Mouse (Mus musculus) erythroblast, adult 5-6 weeks (primary cell): ENCODE measurements around the gene Rgs16. TPM values are rescaled to one million over a fixed set of nuclear protein-coding genes. Genes with fewer than 3 reads are reported as not detected.
A peak's percentile ranks its signal among the peaks of the same experiment; 100 is the strongest.

Experiments used
- ATAC-seq: replicated peaks from 2 replicates; pipeline ENCODE4 v1.8.0; 2016; ENCODE audit warnings: moderate number of reproducible peaks, mild to moderate bottlenecking, moderate TSS enrichment, inconsistent platforms; ENCODE audit not compliant: poor library complexity, low FRiP score, severe bottlenecking
- total RNA-seq, 2 experiments: library from RNA; stranded (forward) in 1 of 2; stranded (reverse) in 1 of 2; fragments of 150-400 nt in 1 of 2; fragments of 200-764, 138-1000 nt in 1 of 2; gene quantifications; 2 replicates each; pipeline versions ENCODE4 v1.2.3 to v1.2.4; 2015 to 2017; ENCODE audit warnings: low replicate concordance in 2 of 2

The Rgs16 gene
- total RNA-seq, 2 experiments from 2014 or later = not detected

DNA sequence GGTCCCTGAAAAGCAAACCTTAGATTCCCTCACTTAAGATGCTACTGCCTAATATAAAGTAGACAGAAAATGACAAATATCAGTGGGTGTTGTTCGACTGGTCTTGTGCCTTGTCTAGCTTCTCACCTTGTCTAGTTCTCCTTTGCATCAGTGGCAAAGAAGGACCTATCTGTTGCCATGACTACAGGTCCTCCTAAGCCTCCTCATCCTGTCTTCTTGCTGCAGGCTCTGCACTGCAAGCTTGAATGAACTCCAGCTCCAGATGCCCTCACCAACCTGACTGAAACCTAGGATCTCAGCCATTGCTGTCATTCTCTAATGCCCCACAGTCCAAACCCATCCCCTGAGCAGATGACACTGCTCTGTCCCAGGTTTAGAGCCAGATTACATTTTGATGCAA, 22.2 kb upstream of the Rgs16 start:
- no peak for ATAC-seq

DNA sequence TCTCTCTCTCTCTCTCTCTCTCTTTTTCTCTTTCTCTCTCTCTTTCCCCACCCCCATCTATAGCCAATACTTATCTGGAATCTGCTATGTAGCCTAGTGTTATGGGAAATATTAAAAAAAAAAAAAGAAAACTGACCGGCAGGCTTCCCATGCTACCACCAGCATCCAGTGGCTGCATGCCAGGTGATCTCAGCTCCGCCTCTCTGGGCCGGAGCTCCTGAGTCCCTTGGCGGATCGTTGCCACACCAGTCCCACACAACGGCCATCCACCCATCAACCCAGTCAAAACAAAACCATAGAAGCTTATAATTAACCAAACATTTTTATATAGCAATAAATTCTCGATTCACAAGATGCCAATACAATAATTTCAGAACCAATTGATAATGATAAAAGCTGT, 19.2 kb upstream of the Rgs16 start:
- no peak for ATAC-seq

DNA sequence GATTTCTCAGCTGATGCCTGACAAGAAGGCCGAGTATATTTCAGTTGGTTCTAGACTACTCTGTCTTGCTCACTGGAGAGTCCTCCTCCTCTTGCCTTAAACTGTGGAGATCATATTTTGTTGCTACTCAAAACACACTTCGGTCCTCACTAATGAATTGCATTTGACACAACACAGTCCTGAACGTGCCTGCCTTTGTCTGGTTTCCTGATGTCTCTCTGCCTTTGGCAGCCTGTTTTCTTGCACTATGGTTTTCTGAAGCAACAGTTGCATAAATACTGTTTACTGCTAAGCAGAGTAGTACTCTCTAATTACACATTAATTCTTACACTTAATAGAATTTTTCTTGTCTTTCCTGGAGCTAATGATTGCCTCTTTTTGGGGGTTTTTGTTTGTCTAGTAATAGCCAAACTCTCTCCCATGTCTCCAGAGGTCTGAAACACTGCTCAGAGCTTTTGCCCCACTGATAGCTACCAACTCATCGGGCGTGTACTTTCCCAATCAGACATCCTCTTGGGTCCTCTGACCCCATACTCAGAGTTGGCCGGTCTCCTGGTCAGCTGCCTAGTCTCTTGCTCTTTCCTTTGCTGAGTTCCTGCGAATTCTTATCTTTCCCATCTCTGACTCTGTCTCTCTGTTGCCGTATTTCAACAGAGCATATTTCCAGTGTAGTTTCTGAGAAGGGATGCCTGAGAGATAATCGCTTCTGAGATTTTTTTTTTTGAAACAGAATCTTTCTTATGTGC, 18.4 kb upstream of the Rgs16 start:
- no peak for ATAC-seq

DNA sequence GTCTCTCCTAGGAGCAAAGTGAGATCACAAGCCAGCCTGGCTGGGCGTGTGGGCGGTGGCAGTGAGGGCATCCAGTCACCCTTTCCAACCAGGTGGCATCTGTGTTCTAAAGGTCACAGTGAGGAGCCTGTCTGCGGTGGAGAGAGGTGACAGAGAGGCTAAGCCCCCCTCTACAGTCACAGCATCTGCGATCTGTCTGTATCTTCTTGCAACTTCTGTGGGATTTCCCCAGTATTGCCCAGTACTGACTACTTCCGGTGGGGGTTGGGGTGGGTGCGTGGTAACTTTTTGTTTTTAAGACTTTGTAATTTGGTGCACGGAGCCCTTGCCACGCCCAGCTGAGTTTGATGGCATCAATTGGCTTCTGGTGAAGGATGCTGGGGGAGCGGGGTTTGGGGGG, 16.7 kb upstream of the Rgs16 start:
- no peak for ATAC-seq

DNA sequence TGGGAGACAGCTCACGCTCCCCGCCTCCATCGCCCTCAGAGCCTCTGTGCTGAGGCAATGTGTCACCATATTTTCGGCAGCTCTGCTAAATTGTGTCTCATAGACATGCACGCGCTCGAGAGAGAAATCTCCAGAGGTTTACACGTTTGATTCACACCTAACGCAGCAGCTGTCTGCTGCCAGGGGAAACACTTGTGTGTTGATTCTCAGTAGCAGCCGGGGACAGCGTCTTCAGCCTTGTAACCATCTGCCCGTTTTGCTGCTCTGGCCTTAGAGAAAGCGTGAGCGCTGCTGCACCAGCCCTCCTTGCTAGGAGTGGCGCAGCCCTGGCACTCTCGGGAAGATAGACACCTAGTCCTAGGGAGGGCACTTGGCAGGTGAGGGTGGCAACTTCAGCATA, 13.5 kb upstream of the Rgs16 start:
- ATAC-seq = no peak

DNA sequence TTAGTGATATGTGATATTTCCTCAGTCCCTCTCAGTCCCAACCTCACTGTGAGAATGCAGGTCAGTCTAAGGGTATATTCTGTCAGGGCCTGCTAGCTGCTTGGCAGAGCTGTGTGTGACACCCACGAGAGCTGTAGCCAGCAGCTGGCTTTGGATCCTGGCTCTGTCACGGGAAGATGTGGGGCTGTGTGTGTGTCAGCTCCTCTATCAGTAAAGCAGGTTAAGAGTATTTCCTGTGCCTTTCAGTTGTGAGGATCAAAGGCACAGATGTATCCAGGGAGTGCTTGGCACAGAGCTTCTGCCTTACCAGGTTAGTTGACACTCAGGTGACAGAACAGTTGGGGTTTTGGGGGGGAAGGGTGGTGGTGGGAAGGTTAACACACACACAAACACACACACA, 10.3 kb upstream of the Rgs16 start:
- no peak for ATAC-seq

DNA sequence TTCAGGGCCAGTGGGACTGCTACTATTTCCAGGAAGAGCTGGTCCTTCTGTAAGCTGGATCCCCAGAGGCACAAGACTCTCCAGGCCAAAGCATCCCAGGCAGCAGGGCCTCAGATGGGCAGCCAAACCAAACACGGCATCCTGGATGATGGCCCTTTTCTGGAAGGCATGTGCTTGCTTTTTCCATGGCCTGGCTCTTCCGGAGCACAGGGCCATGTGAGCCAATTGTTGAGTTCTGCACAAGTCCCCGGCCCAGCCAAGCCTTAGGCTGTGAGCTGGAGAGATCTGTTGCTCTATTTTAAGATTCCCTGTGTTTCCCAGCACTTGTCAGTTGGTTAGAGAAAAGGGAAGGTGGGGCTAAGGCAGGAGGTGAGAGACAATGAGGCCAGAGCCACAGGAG, 9.5 kb upstream of the Rgs16 start:
- ATAC-seq = no peak

DNA sequence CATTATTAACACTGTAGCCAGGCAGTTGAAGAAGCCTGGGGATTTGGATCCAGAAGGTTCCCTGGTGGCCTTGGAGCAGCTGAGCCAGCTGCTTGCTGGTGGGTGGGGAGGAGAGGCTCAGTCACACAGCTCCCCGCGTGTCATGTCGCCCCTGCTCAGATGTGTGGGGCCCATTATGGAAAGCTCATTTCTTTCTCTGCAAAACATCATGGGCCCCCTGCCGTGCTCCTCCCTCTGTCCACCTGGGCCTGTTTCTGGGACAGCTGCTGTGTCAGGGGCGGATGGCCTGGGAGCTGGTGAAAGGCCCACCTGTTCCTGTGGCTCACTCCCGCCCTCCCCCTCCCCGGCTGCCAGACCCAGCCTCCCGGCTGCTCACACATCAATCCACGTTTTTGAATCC, 7.0 kb upstream of the Rgs16 start:
- ATAC-seq = no peak

DNA sequence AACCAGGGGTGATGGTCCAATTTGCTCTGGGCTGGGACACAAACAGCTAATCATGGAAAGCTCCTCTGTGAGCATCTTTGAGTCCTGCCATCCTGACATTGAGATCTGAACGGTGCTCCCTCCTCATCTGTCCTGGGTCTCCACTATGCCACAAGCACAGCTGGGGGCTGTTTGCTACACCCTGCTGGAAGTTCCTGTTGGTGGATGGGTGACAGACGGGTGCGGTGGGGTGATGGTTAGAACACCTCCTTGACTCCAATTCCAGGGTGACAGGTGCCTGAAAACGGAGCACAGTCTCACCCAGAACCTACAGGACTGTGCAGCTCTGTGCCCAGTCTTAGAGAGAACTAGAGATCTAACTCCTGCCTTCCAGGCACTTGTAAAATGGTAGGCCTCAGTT, 5.3 kb upstream of the Rgs16 start:
- no peak for ATAC-seq

DNA sequence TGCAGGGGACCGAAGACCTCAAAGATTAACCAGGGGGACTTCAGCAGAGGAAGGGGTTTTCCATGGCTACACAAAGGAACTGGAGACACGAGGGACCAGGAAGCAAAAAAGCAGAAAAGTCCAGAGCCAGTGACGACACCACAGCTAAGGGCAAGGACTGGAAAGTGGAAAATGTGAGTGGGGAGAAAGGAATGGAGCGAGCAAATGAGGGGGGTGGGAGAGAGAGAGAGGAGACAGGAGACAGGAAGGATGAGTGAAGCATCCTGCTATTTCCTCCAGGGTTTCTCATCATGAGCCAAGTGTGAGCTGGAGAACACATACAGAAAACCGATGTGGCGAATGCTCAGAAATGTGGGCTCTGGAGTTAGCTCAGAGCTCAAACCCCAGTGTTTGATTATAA, 4.1 kb upstream of the Rgs16 start:
- ATAC-seq = no peak

DNA sequence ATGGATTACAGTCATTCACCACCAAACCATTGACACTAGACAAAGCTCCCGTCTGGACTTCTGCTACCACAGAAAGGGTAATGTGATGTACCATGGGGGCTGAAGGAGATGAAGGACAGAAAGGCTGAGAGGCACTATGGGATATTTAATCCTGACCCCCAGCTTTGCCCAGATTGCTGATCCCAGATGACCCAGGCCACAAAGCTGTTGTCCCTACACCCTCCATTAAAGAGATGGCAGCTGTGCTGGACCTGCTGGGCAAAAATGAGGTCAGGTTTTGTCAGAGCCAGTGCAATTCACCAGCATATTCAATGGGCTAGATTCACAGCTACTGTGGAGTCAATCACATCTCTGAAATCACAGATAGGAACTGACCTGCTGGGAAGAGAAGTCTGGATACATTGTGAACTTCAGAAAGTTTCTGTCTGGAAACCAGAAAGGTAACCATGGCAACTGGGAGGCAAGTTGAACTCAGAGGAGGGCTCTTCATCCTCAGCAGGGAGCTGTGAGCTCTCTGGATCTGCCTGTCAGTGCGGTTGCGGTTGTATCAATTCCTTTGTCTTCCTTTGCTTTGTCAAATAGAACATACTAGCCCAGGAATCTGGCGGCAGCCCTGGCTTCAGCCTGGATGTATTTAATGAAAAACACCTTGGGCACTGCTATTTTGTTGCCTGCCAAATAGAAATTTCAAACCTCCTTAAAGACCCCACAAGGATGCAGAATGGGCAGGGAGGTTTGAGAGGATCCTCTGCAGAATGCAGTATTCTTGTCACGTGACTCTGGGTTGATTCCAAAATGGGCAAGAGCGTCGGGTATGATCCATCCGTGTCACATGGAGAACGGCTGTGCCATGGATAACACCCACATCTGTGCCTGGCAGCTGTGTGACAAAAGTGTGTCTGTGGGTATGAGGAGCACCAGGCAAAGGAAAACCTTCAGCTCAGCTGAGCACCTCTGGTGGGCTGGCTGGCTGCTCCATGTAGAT, 2.8 kb upstream of the Rgs16 start:
- no peak for ATAC-seq

DNA sequence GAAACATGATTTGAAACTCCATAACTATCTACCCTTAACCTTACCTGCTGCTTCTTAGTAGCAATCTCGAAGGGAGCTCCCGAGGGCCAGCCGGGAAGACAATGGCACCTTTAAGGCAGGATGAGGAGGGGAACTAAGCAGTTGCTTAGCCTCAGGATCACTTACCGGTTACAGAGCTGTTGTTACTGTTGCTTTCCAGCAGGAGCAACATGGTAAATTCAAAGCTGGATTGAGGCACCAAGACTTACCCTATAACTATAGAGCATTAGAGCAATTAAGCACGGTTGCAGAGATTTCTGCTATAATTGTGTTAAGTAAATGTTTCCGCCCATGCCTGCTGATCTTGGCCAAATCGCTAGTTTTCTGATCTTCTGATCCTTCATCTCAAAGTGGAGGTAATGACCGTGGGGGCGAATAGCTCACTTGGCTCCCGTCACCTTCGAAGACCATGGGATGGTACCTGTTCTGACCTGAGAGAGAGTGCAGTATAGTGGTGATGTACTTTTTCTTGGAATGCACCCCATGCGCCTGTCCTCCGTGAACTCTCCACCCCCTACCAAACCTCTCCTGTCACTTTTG, 623 bp upstream of the Rgs16 start:
- ATAC-seq = no peak

DNA sequence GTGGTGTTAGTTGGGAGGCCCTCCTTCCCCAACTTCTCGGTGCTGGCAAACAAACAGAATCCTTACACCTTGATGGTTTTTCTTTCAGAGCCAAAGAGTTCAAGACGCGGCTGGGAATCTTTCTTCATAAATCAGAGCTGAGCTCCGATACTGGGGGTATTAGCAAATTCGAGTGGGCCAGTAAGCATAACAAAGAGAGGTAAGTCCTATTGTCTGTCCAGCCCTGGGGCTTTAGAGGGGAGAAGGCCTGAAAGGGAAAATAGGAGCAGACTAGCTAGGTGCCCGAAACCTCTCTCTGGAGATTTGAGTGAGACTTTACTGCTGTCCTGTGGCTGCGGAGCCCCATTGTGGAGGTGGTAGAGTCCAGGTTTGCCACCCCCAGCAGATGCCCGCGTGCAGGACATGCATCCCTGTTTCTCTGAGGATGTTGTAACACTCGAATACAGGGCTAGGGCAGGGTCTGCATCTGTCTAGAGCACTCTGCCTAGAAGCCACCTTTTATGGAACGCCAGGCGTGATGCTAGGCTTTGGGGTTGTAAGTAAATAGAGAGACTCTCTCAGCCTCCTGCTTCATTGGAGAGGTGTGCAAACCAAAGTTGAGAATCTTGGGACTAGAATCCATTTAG, 739 bp downstream of the Rgs16 start:
- no peak for ATAC-seq

DNA sequence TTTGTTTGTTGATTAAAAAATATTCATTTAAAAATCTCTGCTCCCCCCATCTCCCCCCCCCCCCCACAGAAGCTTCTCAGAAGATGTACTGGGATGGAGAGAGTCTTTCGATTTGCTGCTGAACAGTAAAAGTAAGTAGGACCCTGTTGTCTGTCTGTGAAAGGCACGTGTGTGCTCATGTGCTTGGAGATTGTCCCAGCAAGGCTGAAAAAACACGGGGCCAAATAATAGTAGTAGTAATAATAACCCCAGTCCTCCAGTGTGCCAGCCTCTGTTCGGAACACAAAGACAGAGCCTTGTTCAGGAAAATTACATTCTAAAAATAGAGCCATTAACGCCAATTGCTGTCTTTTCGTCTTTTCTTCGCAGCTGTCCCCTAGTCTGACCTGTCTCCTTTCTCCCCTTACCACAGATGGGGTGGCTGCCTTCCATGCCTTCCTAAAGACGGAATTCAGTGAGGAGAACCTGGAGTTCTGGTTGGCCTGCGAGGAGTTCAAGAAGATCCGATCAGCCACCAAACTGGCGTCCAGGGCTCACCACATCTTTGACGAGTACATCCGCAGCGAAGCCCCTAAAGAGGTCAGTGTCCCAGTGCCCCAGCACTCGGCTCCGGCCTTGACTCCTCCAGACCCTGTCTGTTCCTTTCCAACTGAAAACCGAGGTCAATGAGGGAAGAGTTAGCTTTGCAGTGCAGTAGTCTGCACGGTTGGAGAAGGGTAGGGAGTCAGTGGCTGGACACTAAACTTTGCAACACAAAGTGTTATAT, 1.6 kb downstream of the Rgs16 start:
- ATAC-seq = no peak

DNA sequence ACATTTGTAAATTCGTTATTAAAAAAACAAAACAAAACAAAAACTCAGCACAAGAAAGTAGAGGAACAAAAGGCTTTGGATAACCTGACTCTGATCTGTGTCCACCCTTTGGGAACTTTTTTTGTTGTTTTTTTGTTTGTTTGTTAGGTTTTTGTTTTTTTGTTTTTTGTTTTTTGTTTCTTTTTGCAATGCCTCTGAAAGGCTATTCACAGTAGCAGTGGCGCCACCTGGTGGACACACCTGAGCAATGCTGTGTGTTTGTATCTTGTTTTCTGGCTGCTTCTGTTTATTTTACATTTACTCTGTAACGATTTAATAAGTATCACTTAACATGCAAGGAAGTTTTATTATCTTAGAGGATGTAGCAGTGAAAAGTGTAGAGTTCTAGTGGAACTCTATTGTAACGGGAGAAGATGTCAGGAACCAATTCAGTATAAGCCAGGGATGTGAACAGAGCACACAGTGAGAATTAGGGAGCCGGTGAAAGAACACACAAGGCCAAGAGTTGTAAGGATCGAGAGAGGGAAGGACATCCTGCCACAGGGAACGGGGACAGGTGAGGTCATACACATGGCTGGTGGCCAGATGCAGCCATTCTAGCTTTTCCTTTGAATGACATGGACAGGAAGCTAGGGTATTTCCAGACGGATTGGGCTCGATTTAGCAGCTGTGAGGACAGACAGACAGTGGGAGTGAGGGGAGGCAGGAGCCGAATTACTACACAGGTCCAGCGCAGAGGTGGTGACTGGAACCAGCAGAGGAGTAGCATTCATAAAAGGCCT, 2.4 kb downstream of the Rgs16 start:
- ATAC-seq = no peak

DNA sequence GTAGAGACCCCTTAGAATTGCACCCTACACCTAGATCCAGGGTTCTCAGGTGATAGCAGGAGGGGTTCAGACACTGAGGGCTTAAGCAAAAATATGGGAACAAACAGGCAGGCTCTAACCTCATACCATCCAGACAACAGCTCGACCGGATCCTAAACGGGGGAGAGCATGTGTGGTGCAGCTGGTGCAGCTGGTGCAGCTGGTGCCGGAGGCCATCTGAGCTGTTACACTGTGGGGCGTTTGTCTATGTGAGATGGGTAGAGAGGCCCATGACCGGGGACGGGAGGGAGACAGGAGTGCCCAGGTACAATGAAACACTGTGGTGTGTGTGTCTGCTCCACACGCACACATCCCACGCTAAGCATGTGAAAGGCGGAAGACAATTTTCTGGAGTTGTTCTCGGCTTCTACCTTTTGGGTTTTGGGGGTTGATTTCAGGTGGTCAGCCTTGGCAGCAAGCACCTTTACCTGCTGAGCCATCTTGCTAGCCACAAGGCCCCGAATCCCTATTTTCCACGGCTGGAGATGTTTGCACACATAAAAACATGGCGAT, 6.0 kb downstream of the Rgs16 start:
- no peak for ATAC-seq

DNA sequence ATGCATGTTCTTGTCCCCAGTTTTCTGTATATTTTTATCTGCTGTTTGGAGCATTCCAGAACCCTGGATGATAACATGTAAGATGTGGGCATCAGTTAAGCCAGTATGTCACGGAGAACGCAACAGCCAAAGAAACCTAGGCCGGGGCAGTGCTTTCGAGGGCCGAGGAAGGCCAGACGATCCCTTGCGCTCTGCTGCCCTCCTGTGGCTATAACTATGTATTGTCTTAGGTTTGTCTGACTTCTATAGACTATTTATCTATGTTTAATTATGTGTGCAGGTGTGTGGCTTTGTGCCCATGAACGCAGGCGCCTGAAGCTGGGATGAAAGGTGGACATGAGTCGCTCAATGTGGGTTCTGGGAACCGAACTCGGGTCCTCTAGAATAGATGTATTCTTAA, 6.6 kb downstream of the Rgs16 start:
- peak; percentile 37 for ATAC-seq

DNA sequence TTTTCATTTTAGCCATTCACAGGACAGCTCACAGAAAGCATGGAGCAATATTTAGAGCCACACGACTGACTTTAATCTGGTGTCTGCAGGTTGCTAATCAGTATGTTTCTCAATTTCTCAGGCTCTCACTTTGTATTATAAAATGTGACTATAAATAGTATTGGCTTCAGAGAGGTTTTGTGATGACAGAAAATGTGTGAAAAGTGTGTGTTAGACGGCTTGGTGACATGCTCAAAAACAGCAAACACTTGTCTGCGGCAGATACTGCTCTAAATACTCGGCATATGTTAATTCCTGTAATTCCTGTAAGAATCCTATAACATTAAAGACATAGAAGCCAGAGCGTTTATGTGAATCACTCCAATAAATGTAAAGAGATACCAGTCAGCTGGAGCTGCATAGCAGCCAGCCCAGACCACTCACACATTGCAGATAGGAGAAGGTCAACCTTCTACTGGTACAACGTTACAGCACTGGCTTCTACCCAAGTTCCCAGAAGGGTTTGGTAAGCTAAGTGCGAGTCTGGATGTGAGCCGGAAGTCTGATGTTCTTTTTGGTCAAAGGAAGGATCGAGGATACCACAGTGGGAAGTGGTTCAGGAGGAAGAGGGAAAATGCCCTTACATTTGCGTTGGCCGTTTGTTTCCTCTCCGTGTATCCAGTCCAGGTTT, 7.8 kb downstream of the Rgs16 start:
- no peak for ATAC-seq
